Mouse (Mus musculus) olfactory bulb, adult 2 months (tissue): ENCODE data around the gene Smim22.

ENCODE experiments used
- CTCF ChIP-seq: fragments of 200-500 bp; IDR thresholded peaks from 2 replicates; pipeline ENCODE4 v1.5.1; 2012; ENCODE audit warnings: low read depth, mild to moderate bottlenecking, low read length, moderate library complexity; ENCODE audit not compliant: insufficient read depth
- POLR2A ChIP-seq: fragments of 200-500 bp; IDR thresholded peaks from 2 replicates; pipeline ENCODE4 v1.6.1; 2012; ENCODE audit warnings: mild to moderate bottlenecking, low read depth, low read length, moderate library complexity; ENCODE audit not compliant: insufficient read depth

DNA sequence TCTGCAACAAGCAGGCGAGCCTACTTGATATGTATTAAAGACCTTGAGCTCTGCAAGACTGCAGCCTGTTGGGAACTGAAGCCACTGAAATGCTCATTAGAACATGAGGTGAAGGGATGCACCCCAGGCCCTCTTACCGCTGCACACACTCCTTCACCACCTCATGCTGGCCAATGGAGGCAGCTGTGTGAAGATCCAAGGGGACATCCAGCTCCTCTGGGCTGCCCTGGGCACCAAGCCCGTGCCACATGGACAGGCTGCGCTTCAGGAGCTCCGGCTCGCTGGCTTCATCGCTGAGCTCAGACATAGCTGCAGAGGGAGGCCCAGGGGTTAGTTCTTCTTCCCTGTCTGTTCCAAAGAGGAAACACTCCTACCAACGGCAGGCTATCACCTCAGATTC, 46.8 kb upstream of the Smim22 start:
- TF ChIP-seq POLR2A: no peak
- TF ChIP-seq CTCF: no peak
